Mouse (Mus musculus) gastrocnemius, postnatal 14 days (tissue): ENCODE measurements around the gene Rad51b. TPM values are rescaled to one million over a fixed set of nuclear protein-coding genes. Genes with fewer than 3 reads are reported as not detected.
A peak's percentile ranks its signal among the peaks of the same experiment; 100 is the strongest.

ENCODE experiments used
- DNase-seq: peaks from one replicate; pipeline ENCODE4 v3.0.0; 2021; ENCODE audit warnings: mixed read lengths
- intact Hi-C: fragments of 180-260 bp; cut with DNase I; formaldehyde crosslinking; loops from one replicate; pipeline ENCODE4 v1.15.1; 2025; ENCODE audit warnings: low total_unique reads
- total RNA-seq, 2 experiments: library from RNA; stranded (reverse); gene quantifications; 2 replicates each; pipeline ENCODE4 v1.2.3; 2021

The Rad51b gene
- total RNA-seq, 2 experiments from 2014 or later: 0.80 to 0.92 TPM

GRCm38 (mm10) chr12:79793382-79793781 is 496.3 kb downstream of the Rad51b start:
- intact Hi-C loops: no loop called here

GRCm38 (mm10) chr12:79794802-79795201 is 497.7 kb downstream of the Rad51b start:
- intact Hi-C loops: no loop called here

More at GRCm38 (mm10) chr12:79793382-79793781, 496.3 kb downstream of the Rad51b start:
- peak; percentile 49 for DNase-seq

GRCm38 (mm10) chr12:79796260-79796659 is 499.2 kb downstream of the Rad51b start:
- intact Hi-C loops: no loop called here
- DNase-seq: no peak

More at GRCm38 (mm10) chr12:79794802-79795201, 497.7 kb downstream of the Rad51b start:
- no peak for DNase-seq

- intact Hi-C loops: no loop called here
Observed at GRCm38 (mm10) chr12:79796823-79797821, 500.0 kb downstream of the Rad51b start.

GRCm38 (mm10) chr12:79798488-79798887 is 501.4 kb downstream of the Rad51b start:
- intact Hi-C loops: no loop called here
- DNase-seq: no peak

More at GRCm38 (mm10) chr12:79796823-79797821, 500.0 kb downstream of the Rad51b start:
- DNase-seq: no peak

- no peak for DNase-seq
- intact Hi-C loops: no loop called here
Observed at GRCm38 (mm10) chr12:79799370-79799769, 502.3 kb downstream of the Rad51b start.

- no peak for DNase-seq
- intact Hi-C loops: no loop called here
Observed at GRCm38 (mm10) chr12:79803670-79804069, 506.6 kb downstream of the Rad51b start.

GRCm38 (mm10) chr12:79804776-79805524 is 507.9 kb downstream of the Rad51b start:
- intact Hi-C loops: no loop called here
- DNase-seq: no peak

GRCm38 (mm10) chr12:79806990-79807389 is 509.9 kb downstream of the Rad51b start:
- intact Hi-C loops: no loop called here
- DNase-seq: no peak

GRCm38 (mm10) chr12:79807410-79807847 is 510.3 kb downstream of the Rad51b start:
- intact Hi-C loops: no loop called here
- DNase-seq: no peak

GRCm38 (mm10) chr12:79807938-79808401 is 510.9 kb downstream of the Rad51b start:
- intact Hi-C loops: loop anchor here (1.0 kb wide), 1 partner anchor 43 kb away; no protein-coding TSS in a partner anchor
- DNase-seq: no peak

GRCm38 (mm10) chr12:79808426-79809398 is 511.6 kb downstream of the Rad51b start:
- intact Hi-C loops: loop anchor here (1.0 kb wide), 1 partner anchor 43 kb away; no protein-coding TSS in a partner anchor
- DNase-seq: no peak

- DNase-seq: no peak
- intact Hi-C loops: no loop called here
Observed at GRCm38 (mm10) chr12:79809518-79809917, 512.4 kb downstream of the Rad51b start.

- intact Hi-C loops: no loop called here
Observed at GRCm38 (mm10) chr12:79812422-79812821, 515.3 kb downstream of the Rad51b start.

GRCm38 (mm10) chr12:79812838-79813563 is 515.9 kb downstream of the Rad51b start:
- intact Hi-C loops: no loop called here
- no peak for DNase-seq

More at GRCm38 (mm10) chr12:79812422-79812821, 515.3 kb downstream of the Rad51b start:
- DNase-seq: no peak

GRCm38 (mm10) chr12:79813566-79814305 is 516.7 kb downstream of the Rad51b start:
- intact Hi-C loops: no loop called here
- no peak for DNase-seq

- peak; percentile 53 for DNase-seq
- intact Hi-C loops: no loop called here
Observed at GRCm38 (mm10) chr12:79814312-79815091, 517.4 kb downstream of the Rad51b start.
